Mouse (Mus musculus): ENCODE results near the gene 1700017B05Rik. TPM values are rescaled to one million over a fixed set of nuclear protein-coding genes. Genes with fewer than 3 reads are reported as not detected.
A peak's percentile ranks its signal among the peaks of the same experiment; 100 is the strongest.
"Not testable (repeated sequence)": the region's sequence is repeated elsewhere in the genome, so short reads cannot be mapped to it uniquely, and the experiment has no call there.

The 1700017B05Rik gene
- polyA plus RNA-seq (2017; shearing (Covaris generic)), result 10 to 100 TPM; 15.1 to 27.5 (median 19.5) TPM

DNA sequence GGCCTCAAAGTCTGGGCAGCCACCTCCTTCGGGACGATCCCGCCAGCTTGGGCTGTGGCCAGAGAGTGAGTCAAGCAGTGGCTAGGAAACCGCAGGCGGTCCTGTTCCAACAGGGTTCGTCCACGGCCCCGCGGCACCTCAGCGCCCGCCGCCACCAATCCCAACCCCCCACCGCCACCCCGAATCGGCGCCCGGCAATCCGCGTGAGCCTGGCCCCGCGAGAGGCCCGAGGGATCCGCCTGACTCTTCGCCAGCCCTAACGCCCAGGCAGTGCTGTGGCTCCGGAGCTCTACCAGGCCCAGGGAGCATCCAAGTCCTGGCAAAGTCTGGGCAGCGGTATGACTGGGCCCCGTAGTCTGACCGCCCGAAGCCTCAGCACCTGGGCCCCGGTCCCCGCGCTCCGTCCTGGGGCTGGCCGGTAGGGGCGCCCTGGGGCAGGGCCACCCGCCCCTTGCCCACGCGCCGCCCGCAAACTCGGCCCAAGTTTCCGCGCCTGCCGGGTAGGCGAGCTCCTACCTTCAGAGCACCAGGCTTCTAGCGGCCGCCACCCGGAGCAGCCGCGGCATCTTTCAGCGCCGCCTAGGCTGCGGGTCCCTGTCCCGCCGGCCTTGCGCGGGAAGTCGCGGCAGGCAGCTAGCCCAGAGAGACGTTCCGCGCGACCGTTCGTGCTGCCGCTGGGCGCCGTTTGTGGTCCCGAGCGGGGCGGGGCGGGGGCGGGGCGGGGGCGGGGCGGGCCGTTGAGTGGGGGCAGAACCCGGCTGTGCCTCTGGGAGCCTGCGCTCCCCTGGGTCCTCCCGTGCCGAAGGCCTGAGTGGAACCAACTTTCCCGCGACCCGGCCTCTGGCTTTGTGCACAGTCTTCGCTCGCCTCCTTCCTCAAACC is at the start of gene 1700017B05Rik:
1700017B05Rik (minus strand) TSS at position 700 of the 882 bp plus-strand sequence.
- peak; percentile 59 for ATAC-seq

DNA sequence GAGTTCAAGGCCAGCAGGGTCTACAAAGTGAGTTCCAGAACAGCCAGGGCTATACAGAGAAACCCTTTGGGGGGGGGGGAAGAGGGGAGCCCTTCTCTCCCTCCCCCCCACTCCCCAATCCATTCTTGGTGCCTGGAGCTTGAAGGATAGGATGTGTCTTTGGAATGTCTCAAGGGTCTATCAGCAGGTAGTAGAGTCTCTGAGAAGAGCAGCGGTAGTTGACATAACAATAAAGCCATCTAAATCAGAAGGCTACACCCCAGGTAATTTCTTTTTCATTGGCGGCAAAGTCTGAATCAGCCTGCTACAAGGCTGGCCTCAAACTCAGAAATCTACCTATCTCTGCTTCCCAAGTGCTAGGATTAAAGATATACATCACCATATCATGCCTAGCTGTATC is 48.5 kb upstream of the 1700017B05Rik start:
- ATAC-seq, result no peak

DNA sequence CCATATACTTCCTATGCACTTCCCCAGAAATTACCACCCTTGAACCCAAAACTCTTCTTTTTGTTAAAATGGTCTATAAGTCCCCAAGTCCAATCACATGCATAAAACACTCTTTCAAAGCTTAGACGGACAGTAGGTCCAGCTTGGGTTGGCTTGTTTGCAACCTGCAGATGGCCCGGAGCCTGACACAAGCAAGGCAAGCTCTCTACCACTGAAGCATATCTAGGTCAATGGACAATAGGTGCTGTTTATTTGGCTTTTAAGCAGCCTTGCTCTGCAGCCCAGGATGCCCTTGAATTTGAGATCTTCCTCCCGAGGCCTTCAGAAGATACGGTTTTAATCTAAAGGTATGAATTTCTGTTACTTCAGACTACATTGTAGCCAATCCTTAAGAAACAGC is 46.9 kb upstream of the 1700017B05Rik start:
- no peak for ATAC-seq

DNA sequence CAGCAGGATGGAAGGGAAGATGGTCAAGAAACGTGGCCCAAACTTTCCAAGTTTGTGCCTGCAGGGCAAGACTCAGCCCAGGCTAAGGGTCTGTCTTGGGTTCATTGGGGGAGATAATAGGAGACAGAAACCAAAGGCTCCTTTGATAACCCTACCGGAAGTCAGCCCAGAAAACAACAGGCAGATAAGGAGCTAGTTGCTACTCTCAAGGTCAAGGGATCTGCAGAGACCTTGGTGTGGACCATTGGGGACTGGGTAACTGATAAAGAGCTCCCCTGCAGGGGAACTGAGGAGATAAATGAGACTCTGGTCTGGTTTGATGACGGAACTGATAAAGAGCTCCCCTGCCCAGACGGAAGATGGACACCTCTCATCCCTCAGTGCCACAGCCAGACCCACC is 45.0 kb upstream of the 1700017B05Rik start:
- no peak for ATAC-seq

DNA sequence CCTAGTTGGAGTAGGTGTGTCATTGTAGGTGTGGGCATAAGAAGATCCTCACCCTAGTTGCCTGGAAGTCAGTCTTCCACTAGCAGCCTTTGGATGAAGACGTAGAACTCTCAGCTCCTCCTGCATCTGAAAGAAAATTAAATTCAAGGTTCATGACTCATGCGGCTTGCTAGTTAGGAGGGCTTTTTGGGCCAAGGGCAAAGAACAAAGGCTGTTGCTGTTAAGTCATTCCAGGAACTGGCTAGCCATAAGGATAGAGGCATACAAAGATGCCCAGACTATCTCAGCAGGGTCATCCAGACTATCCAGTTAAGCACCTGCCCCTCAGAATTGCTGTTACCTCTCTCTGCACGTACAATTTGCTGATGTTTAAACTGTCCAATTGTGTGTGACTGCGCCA is 42.3 kb upstream of the 1700017B05Rik start:
- not testable (repeated sequence) for ATAC-seq

DNA sequence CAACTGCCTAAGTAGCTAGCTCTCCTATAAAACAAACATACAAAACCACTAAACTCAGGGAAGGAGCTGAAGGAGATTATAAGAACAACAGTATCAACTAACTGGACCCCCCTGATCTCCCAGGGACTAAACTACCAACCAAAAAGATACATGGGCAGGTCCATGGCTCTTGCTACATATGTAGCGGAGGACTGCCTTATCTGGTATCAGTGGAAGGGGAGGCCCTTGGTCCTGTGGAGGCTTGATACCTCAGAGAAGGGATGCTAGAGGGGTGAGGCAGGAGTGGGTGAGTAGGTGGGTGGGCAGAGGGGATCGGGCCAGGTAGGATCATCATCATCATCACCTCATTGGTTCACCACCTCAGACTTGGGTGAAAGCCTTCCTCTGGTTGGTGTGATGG is 41.8 kb upstream of the 1700017B05Rik start:
- ATAC-seq, result no peak

DNA sequence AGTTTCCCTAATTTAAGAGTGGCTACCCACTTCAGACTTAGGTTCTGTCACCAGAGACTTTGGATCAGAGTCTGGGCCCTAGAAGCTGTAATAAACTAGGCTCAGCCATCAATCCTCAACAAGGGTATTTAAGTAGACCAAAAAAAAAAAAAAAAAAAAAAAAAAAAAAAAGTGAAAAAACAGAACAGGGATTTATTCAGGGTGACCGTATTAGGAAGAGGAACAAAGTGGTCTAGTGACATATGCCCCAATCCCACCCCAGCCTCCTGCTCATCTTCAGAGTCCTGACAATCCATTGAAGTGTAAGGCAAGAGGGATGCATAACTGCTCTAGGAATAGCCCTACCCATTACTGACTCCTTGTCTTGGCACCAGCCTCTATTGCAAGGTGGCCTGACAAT is 40.9 kb upstream of the 1700017B05Rik start:
- ATAC-seq, result no peak

DNA sequence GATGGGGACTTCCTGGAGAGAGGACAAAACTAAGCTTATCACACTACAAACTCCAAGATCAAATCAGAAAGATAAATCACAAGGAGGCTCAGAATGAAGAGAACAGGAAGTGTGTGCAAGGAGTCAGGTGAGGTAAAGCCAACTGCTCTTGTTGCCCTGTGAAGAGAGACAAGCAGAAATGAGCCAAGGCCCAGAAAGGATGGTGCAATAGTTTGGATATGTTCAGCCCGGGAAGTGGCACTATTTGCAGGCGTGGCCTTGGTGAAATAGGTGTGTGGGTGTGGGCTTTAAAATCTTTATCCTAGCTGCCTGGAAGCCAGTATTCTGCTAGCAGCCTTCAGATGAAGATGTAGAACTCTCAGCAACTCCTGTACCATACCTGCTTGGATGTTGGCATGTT is 38.4 kb upstream of the 1700017B05Rik start:
- ATAC-seq, result no peak

DNA sequence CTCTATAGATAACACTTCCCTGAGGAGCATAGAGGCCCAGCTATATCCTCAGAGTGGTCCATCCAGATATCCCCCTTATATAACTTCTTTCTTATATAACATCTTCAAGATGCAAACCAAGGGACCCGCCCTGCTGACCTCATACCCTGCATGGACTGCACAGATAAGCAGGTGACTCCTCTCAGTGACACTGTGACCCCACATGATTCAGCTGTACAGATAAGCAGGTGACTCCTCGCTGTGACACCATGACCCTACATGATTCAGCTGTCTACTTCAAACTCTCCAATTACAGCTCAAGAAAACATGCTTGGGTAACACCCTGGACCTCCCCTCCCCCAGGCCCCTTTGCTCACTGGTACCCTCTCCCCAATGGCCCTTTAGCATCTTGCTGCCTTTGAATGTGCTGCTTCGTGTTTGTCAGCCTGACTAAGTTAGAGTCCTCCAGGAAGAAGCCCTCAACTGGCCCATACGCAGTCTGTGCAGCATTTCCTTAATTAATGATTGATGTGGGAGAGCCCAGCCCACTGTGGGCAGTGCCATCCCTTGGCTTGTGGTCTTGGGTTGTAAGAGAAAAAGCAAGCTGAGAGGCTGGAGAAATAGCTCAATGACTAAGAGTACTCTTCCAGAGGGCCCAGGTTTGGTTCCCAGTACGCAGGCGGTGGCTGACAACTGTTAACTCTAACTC is 37.5 kb upstream of the 1700017B05Rik start:
- no peak for ATAC-seq

DNA sequence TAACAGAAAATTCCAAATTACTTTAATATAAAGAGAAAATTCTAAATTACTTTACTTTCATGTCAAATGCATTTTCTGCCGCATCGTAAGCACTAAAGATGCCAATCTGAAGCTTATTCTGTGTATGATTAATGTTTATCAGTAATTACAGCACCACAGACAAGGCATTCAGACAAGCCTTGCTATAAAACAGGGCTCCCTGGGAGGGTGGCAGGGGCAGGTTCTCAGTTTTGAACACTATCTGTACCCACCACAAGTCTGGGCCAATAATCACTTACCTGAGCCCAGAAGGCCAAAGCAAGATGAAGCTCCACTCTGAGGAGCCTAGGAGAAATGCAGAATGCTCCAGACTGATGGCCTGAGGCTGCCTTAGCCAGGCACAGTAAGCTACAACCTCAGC is 35.5 kb upstream of the 1700017B05Rik start:
- ATAC-seq, result no peak

DNA sequence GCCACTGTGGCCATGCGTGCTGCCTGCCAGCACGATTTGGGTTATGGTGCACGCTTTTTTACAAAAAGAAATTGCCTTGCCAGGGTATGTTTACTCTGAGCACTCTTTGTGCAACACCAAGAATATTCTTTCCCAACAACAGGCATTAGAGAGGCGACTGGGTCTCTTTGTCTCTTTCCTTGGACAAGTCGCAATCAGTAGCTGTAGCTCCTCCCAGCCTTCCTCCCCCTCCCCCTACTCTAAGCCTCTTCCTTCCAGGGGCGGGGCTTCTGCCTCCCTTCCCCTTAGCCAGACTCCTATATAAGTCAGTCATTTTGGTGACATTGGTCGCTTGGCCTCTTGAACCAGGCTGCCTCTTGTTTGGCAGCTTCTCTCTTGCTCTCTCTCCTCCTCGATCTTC is 33.9 kb upstream of the 1700017B05Rik start:
- ATAC-seq, result no peak

DNA sequence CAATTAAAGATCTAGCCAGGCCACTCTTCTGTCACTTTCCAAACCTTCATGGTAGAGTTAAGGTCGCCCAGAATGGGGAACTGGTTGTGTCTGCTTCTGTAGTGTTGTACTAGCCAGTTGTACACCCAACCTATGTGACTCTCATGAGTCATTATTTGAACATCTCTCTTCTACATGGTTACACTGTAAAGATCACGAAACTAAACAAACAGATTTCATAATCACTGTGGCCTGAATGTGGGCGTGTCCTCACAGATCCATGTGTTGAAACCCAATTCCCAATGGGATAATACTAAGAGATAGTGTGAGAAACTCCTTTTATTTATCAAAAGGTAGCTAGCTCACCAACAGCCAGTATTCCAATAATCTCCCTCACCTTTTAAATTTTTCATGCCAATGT is 33.3 kb upstream of the 1700017B05Rik start:
- no peak for ATAC-seq

DNA sequence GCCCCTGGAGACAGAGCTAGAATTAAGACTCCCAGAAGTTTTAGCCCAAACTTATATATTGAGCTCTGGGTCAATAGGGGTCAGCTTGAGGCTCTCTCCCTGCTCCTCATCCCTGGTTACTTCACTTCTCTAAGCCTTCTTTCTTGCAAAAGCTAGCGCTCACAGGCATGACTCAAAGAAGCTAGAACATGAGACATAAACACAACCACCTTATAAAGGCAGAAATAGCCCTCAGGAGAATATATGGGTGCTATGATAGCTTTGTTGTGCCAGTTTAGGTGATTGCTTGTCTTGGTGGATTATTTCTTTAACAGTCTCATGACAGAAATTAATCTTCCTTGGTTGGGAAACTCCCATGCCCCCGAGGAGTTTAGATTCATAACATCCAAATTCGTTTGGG is 32.5 kb upstream of the 1700017B05Rik start:
- ATAC-seq, result no peak

DNA sequence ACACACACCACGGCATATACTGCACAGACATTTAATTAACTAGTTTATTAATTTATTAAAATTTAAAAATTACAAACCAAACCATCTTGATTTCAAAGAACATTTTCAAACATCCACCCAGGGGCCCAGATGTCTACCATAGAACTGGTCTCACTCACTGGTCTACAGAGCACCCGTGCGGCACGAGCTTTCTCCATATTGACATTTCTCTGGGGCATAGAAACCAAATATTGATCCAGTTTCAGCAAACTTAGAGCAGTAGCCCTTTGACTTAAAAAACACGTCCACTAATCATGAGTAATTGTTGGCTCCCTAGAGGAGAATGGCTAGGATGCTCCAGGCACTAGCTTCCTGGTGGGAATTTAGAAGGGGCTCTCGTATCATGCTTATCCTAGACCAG is 24.8 kb upstream of the 1700017B05Rik start:
- ATAC-seq, result no peak

DNA sequence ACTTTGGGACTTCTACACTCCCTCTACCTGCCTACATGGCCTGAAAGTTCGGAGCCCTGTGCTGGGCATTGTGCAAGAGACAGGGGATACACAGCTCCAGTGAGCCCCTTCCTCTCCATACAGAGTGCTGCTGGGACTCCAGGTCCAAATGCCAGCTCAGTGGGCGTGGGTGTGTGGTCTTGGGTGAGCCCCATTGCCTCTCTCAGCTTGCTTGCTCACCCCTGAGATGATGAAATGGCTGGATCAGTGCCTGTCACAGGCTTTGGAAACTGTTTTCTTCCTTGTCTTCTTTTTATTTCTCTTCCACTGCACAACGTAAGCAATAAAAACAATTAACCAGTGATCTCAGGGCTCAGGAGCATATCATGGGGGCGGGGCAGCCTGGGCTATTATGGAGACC is 20.9 kb upstream of the 1700017B05Rik start:
- ATAC-seq, result no peak

DNA sequence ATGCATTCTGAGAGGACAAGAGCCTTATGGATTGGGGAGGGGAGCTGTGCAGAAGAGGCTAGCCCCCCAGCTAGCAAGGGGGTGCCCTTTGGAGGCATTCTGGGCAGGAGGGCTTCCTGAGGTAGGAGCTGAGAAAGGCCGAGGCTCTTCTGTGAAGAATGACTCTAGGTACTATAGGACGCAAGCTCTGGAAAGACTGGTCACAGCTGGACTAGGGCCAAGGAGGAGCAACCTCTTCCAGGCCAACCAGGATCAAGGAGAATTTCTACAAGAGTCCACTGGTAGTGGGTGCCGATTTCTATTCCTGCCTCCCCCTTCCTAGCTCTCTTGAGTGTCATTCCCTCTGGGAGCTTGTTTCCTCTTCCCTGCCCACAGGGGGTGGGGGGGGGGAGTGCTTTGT is 20.3 kb upstream of the 1700017B05Rik start:
- no peak for ATAC-seq

DNA sequence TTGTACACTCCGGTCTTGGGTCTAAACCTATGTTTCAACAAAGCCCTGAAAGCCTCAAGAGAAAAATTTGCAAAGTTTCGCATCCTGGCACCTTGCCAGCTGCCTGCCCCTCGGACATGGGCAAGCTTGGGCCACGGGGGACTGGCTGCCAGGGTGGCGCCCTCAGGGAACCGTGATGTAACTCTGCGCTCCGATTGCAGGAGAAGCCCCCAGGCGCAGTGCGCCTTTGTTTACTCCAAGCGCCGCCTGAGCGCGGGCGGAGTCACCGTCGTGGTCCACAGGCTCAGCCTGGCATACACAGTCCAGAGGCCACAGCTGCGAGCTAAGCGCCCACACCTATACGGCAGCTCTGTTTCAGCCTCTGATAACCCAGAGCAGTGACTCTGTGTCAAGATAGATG is 19.1 kb upstream of the 1700017B05Rik start:
- ATAC-seq, result no peak

DNA sequence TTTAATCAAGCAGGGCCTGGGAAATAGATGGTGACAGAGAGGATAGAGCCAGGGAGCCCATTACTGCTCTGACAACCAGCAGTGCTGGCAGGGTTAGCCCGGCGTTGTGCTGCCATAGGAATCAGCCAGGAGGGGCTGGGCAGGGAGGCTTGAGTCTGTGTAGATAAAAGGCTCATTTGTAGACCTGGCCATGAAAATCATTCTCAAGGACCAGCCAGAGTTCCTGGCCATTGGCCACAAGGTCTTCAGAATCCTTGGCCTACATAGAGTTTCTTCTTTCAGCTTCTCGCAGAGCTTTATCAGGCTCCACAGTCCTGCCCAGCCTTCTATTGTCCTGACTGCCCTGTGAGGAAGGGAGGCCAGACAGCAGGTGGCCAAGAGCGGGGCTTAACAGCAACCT is 17.0 kb upstream of the 1700017B05Rik start:
- no peak for ATAC-seq

DNA sequence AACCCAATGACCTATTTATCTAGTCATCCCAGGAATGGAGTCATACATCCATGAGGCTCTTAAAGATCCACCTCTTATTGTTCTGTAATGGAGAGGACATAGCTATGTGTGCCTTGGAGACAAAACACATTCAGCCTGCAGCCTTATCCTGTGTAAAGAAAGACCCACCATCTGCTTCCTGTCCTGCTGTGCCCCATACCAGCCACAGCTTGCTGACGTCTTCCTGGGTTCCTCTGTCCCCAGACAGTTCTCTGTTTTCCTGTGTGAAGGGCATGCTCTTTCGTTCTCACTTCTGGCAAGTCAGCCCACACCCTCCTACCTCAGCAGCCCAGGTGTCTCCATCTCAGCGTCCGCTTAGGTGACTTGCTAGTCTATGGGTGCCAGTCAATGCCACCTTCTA is 15.9 kb upstream of the 1700017B05Rik start:
- peak; percentile 94 for ATAC-seq

DNA sequence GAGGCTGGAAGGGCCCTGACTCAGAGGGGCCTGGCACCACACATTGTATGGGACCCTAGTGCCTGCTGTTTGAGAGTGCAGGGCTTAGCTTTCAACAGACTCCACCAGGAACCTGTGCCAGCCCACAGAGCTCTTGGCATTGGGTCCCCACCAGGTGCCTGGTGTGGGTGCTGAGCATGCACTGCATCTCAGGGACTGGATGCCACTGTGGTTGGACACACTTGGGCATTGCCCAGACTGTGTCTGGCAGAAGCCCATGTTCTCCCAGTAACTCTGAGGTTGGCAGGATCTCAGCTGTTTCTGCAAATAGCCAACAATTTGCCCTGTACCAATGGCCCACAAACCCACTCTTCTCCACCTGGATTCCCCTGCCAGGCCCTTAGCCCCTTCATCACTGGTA is 13.9 kb upstream of the 1700017B05Rik start:
- ATAC-seq, result no peak

DNA sequence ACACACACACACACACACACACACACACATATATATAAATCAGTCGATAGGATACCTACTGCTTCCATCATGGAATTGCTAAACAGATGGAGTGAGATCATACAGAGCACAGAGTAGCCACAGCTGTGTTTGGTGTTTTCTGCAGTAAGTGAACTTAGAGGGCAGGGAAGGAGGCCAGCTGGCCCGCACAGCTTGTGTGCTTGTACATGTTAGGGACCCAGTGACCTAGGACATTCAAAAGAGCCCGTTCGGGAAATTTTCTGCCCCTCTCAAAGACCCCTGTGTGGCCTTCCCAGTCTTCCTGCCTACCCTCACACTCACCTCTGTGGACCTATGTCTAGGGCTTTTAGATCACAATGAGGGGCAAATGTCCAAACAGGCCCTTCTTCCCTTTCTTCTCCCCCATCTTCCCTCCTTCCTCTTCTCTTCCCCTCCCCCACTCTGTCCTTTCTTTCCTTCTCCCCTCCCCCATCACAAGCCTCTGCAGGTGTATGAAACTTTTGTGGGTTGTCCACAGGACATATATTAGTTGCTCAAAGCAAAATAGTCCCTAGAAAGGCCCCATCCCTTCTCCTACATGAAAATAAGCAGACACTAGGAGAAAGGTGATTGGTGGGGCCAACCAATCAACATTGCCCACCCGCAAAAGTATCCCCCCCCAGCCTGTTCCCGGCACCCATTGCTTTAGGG is 11.5 kb upstream of the 1700017B05Rik start:
- no peak for ATAC-seq

DNA sequence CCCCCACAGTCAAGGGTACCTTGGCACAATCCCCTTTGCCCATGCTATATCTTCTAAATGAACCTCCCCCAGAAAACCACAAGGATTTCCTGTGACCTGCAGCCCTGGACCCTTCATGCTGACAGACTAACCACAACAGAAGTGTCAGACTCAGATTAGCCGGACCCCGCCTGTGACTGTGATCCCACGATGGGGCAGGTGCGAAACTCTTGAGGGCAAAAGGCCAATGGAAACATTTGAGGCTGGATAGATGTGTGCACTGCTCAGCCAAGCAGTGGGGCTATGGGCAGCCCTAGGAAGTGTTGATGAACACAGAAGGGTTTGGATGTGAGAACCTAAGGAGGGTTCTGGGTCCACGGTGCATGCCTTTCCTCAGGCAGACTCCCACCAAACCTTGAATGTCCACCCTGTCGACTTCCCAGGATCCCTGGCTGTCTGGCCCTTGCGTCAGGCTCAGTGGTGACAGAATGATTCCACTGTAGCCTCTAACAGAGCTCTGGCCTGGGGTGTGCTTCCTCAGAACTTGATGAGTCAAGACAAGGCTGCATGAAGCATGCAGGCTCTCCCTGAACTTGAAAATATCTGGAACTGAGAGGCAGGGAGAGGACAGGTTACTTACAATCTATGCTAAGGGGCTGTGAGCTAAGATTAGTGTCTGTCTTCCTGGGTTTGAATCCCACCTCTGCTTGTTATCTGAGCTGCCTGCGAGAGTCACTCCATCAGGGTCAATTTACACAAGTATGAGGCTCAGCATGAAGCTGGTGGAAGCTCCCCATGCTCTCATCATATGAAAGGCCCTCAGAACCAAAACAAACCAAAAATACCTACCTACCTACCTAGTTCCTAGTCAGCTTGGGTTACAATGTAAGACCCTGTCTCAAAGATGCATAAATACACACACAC is 10.7 kb upstream of the 1700017B05Rik start:
- peak; percentile 86 for ATAC-seq

Measured in inflammation-experienced regulatory T-cells, adult 6 months (primary cell).